Mouse (Mus musculus) cerebellum, postnatal 36 days (tissue): Measurements from ENCODE around the gene Igflr1.

ENCODE experiments used
- DNase-seq, 2 experiments: peaks; one replicate each; pipeline ENCODE4 v3.0.0; 2021 to 2022; ENCODE audit warnings: mixed read lengths in 2 of 2

The Igflr1 gene

GRCm38 (mm10) chr7:30553810-30554584 lies 11.2 kb upstream of the Igflr1 start:
- no peak for DNase-seq

GRCm38 (mm10) chr7:30556894-30557536 lies 8.2 kb upstream of the Igflr1 start:
- DNase-seq = no peak

GRCm38 (mm10) chr7:30557901-30558514 lies 7.2 kb upstream of the Igflr1 start:
- DNase-seq = no peak

- no peak for DNase-seq
Measured at GRCm38 (mm10) chr7:30558656-30559442, 6.4 kb upstream of the Igflr1 start.

DNA sequence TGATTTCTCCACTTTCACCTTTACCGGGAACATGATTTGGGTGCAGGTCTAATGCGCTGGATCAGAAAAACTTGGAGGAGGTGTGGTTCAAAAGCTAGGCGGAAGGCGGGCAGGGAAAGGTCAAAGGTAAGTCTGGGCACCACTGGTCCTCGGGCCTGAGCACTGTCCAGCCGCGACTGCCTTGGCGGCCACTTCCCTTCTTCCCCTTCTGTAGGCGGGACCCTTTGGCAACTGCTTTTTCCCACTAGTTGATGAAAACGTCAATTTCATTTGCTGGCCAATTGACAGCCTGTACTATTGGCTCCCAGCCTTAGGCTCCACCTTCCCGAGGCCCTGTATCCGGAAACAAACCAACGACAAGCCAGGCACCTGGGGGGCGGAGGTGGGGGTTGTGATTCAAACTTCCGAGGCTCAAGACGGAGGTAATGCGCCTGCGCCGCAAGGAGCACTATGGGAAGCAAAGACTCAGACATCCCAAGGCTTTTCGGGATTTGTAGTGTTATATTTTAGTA lies 5.7 kb upstream of the Igflr1 start, which contains the start of gene Lin37:
Gene Lin37 (minus strand): TSS at position 396 of the 512 bp plus-strand sequence.
- DNase-seq = peak; percentile 98 to 99

DNA sequence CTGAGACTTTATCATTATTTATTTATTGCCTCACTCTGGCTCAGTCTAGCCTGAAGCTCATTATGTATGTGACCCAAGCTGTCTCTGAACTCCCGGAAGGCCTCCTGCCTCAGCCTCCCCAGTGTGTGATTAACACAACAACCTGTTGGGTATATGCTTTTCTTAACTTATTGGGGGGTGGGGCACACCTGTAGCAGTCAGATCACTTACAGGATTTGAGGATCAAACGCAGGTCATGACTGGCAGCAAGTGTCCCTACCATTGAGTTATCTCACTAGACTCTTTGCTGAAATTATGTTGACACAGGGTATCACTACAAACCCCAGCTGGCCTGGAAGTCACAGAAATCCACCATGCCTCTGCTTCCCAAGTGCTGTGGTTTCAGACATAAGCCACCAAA lies 4.9 kb upstream of the Igflr1 start:
- DNase-seq = no peak

- DNase-seq = peak in 1 of 2 experiments; percentile 34
Measured at GRCm38 (mm10) chr7:30562526-30563116, 2.6 kb upstream of the Igflr1 start.

DNA sequence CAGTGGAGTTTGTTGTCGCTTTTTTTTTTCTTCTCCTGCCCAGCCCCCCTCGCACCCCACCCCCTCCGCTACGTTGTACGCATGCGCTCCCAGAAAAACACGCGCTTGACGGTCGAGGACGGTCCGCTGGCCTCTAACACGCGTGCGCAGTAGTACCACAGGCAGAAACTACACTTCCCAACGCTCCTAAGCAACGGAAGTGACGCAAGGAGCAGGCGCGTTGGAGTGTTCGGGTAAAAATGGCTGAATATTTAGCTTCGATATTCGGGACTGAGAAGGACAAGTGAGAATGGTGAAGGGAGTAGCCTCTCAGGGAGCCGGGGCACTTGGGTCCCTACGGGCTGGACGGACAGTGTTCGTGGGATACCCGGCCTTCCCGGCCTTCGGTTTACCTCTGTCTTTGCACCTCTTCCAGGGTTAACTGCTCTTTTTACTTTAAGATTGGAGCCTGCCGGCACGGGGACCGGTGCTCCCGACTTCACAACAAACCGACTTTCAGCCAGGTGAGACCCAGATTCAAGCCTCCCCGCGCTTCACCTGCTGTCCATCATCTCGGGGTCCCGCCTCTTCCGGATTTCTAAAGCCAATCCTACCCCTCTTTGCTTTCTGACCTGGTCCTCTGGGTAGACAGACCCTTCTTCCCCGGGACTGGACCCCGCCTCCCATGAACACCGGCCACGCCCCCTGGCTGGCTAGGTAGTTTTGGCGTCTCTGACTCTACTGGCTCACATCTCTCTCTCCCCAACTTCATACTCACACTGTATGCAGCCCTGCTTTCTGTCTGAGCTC lies 1.9 kb upstream of the Igflr1 start, which contains the start of the genes U2af1l4, Gm49396 and Psenen:
Gene U2af1l4 (plus strand): TSS at position 185 of the 789 bp plus-strand sequence.
Gene Gm49396 (plus strand): TSS at position 228 of the 789 bp plus-strand sequence.
Gene Psenen (minus strand): TSS at position 511 of the 789 bp plus-strand sequence.
- DNase-seq = peak; percentile 95 to 97

GRCm38 (mm10) chr7:30563906-30564280 lies 1.3 kb upstream of the Igflr1 start:
- no peak for DNase-seq

GRCm38 (mm10) chr7:30566033-30566432 lies 806 bp downstream of the Igflr1 start:
- no peak for DNase-seq

- DNase-seq = no peak
Measured at GRCm38 (mm10) chr7:30567555-30567954, 2.3 kb downstream of the Igflr1 start.

DNA sequence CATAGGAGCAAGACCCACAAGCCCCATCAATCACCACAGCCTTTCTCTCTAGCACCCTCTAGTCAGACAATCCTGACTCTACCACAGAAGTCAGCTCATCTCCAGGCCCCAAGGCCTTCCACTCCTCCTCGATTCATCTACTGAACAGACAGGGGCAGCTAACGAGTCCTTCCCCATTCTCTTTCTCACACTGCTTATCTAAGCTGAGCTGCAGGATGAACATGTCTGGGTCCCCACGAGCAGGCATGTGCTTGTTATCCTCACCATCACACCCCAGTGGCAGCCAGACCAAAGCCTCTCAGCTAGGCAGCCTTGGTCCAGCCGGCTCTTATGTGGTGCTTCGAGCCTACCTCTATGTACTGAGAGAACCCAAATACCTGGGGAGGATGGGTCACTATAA lies 7.2 kb downstream of the Igflr1 start:
- DNase-seq = no peak

- DNase-seq = peak; percentile 85
Measured at GRCm38 (mm10) chr7:30572969-30573368, 7.7 kb downstream of the Igflr1 start.

- DNase-seq = no peak
Measured at GRCm38 (mm10) chr7:30579950-30580349, 14.7 kb downstream of the Igflr1 start.

GRCm38 (mm10) chr7:30581547-30581946 lies 16.3 kb downstream of the Igflr1 start:
- DNase-seq = no peak

- no peak for DNase-seq
Measured at GRCm38 (mm10) chr7:30584339-30584738, 19.1 kb downstream of the Igflr1 start.

GRCm38 (mm10) chr7:30585170-30585569 lies 19.9 kb downstream of the Igflr1 start:
- DNase-seq = no peak

DNA sequence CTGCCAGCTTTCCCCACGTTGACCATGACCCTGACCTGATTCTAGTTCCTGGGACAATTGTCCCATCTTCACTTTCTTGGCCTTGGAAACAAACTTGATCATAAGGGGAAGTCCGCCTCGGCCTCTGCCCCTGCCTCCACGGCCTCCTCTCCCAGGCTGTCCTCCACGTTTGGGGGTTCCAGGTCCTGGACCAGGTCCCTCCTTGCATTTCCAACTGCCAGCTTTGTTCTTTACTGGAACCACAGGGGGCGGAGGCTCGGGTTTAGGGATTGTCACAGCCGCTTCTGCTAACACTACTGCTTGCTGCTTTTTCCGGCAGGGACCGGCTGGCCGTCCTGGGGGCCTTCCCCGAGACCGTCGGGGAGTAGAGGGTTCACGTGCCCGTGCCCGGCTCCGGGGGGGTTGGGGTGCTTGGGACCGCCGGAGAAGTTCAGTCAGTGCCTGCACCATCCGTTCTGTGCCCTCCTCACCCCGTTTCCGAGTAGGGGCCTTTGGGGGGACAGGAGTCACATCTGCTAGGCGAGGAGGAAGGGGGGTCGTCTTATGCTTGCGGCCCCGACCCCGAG lies 21.3 kb downstream of the Igflr1 start:
- DNase-seq = no peak

GRCm38 (mm10) chr7:30587842-30588667 lies 22.8 kb downstream of the Igflr1 start:
- DNase-seq = no peak
